Mouse (Mus musculus): ENCODE results near the gene Gm4792.

GRCm38 (mm10) chr10:94282179-94282578 lies 16.3 kb downstream of the Gm4792 start:
- no peak for TF ChIP-seq CTCF (IDR thresholded peaks at IDR 0.05; ENCODE audit: low read depth, low read length)
- TF ChIP-seq POLR2AphosphoS5 (IDR thresholded peaks at IDR 0.05; ENCODE audit: insufficient replicate concordance, low read depth, low read length): no peak
